Mouse (Mus musculus) neural tube, embryonic 11.5 days (tissue): ENCODE measurements around the gene Pdlim1. TPM values are rescaled to one million over a fixed set of nuclear protein-coding genes. Genes with fewer than 3 reads are reported as not detected.
"Not testable (repeated sequence)": the region's sequence is repeated elsewhere in the genome, so short reads cannot be mapped to it uniquely, and the experiment has no call there.

Experiments used
- ATAC-seq: fragments of 200-750 bp; cut with Nextera tagmentation; 2 replicates; pipeline ENCODE4 v1.8.0; 2017; ENCODE audit warnings: moderate number of reproducible peaks, mild to moderate bottlenecking, moderate TSS enrichment, moderate library complexity; ENCODE audit not compliant: insufficient read depth, low FRiP score, low TSS enrichment
- DNase-seq: peaks from one replicate; pipeline ENCODE4 v3.0.0-alpha.2; 2015; ENCODE audit warnings: low spot score
- H3K27ac ChIP-seq: fragments of 300-500 bp; sonication (generic); 2 replicates; pipeline ENCODE4 v1.5.1; 2014; ENCODE audit warnings: low read depth, mild to moderate bottlenecking, low read length
- H3K27me3 ChIP-seq: fragments of 300-500 bp; sonication (generic); 2 replicates; pipeline ENCODE4 v1.6.1; 2014; ENCODE audit warnings: mild to moderate bottlenecking, low read length, mixed read lengths; ENCODE audit not compliant: control insufficient read depth, insufficient read depth
- H3K36me3 ChIP-seq: fragments of 300-500 bp; sonication (generic); 2 replicates; pipeline ENCODE4 v1.6.1; 2014; ENCODE audit warnings: mild to moderate bottlenecking, low read length, moderate library complexity, mixed read lengths; ENCODE audit not compliant: control insufficient read depth, insufficient read depth
- H3K4me1 ChIP-seq: fragments of 300-500 bp; sonication (generic); 2 replicates; pipeline ENCODE4 v1.6.1; 2014; ENCODE audit warnings: low read length, mixed read lengths; ENCODE audit not compliant: control insufficient read depth, insufficient read depth
- H3K4me2 ChIP-seq: fragments of 300-500 bp; sonication (generic); 2 replicates; pipeline ENCODE4 v1.6.1; 2014; ENCODE audit warnings: low read depth, mild to moderate bottlenecking, moderate library complexity
- H3K4me3 ChIP-seq: fragments of 300-500 bp; sonication (generic); 2 replicates; pipeline ENCODE4 v1.5.1; 2014; ENCODE audit warnings: low read depth, low read length
- H3K9ac ChIP-seq: fragments of 300-500 bp; sonication (generic); 2 replicates; pipeline ENCODE4 v1.6.1; 2014; ENCODE audit warnings: mild to moderate bottlenecking, low read length
- H3K9me3 ChIP-seq: fragments of 300-500 bp; sonication (generic); 2 replicates; pipeline ENCODE4 v1.6.1; 2016; ENCODE audit warnings: low read length; ENCODE audit not compliant: control insufficient read depth
- WGBS: fragments of 180-500 bp; shearing (Covaris S2); extraction: QIAGEN DNeasy Blood & Tissue Kit; methylation state at CpG from one replicate; pipeline ENCODE4 v1.1.7; 2014; 5-methylcytosine and 5-hydroxymethylcytosine counted together
- polyA plus RNA-seq: library from polyadenylated mRNA; unstranded; fragments of >200 nt; fragmentation: Nextera tagmentation; extraction: Ambion mirVana; gene quantifications from 2 replicates; pipeline ENCODE4 v1.2.1, GENCODE M21; 2014

Gene Pdlim1
- polyA plus RNA-seq, 1 experiment from 2014 or later: 143 TPM

GRCm38 (mm10) chr19:40225102-40225760 is 46.4 kb downstream of the Pdlim1 start:
- Histone ChIP-seq H3K27ac (no peak overlapping the region), H3K9ac (no peak overlapping the region), H3K4me1 (no peaks in the 10 kb centered on the region), H3K4me3 (no peak overlapping the region), H3K27me3 (no peaks in the 10 kb centered on the region), H3K4me2 (no peak overlapping the region), H3K9me3 (no peaks in the 10 kb centered on the region), H3K36me3 (no peaks in the 10 kb centered on the region)
- no peak; the same call in 1 of the 2 replicates for ATAC-seq
- 69% methylated on average over 5 of the region's 5 CpGs for WGBS
- DNase-seq: peak; percentile 78

GRCm38 (mm10) chr19:40222307-40222706 is 49.3 kb downstream of the Pdlim1 start:
- DNase-seq, H3K27ac ChIP-seq: not testable (repeated sequence)
- 88% methylated on average over 9 of the region's 9 CpGs for WGBS

DNA sequence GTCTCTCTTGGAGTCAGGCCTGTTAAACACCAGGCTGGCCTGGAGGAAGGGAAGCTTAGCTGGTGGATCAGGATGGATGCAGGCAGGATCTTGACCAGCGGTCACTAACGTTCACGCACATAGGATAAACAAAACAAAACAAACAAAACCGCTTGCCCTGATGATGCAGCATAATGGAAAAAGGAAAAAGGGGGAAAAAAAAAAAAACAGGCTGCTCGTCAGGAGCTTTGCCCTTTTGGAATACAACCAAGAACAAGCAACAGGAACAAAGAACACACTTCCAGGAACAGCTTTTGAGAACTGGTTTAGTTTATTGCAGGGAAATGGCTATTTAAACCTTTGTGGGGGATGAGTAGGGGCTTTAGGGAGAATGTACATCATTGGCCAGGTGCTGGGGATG is 50.8 kb downstream of the Pdlim1 start:
- H3K9ac ChIP-seq: no peak overlapping the region
- no peaks in the 10 kb centered on the region for H3K4me1 ChIP-seq
- H3K4me2 ChIP-seq: no peak overlapping the region
- 75% methylated on average over 5 of the region's 5 CpGs for WGBS
- no peak overlapping the region for H3K27ac ChIP-seq
- H3K4me3 ChIP-seq: no peak overlapping the region
- ATAC-seq: no peak
- H3K36me3 ChIP-seq: no peaks in the 10 kb centered on the region
- H3K27me3 ChIP-seq: no peaks in the 10 kb centered on the region
- DNase-seq: no peak
- H3K9me3 ChIP-seq: no peaks in the 10 kb centered on the region

More at GRCm38 (mm10) chr19:40222307-40222706, 49.3 kb downstream of the Pdlim1 start:
- H3K9ac ChIP-seq, H3K4me1 ChIP-seq, H3K36me3 ChIP-seq, ATAC-seq, H3K4me2 ChIP-seq, H3K27me3 ChIP-seq, H3K9me3 ChIP-seq, H3K4me3 ChIP-seq: not testable (repeated sequence)

DNA sequence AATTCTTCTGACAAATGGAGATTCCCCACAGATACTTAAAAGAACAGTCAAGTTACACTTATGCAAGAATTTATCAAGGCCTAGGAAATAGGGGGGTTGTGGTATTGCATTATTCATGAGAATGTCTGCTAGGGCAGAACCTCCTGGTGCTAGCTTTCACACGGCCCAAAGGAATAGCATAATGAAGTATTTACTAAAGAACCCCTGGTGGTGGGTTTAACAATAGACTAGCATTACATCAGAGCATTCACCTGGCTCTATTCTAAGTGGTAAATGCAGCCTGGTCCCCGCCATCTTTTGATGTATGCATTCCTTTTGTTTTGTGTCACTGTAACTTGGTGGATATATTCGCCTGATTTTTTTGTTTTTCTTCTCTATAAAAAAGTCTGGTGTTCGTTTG is 68.7 kb downstream of the Pdlim1 start:
- H3K27ac ChIP-seq, H3K4me3 ChIP-seq, H3K4me1 ChIP-seq, H3K27me3 ChIP-seq, H3K36me3 ChIP-seq, H3K9ac ChIP-seq, ATAC-seq, H3K9me3 ChIP-seq, DNase-seq, H3K4me2 ChIP-seq: not testable (repeated sequence)
- WGBS: 59% methylated on average over 4 of the region's 4 CpGs

GRCm38 (mm10) chr19:40190596-40190995 is 81.0 kb downstream of the Pdlim1 start:
- H3K36me3 ChIP-seq: no peaks in the 10 kb centered on the region
- H3K27me3 ChIP-seq: no peaks in the 10 kb centered on the region
- H3K9me3 ChIP-seq: no peaks in the 10 kb centered on the region
- ATAC-seq: no peak
- H3K4me3 ChIP-seq: no peak overlapping the region
- H3K9ac ChIP-seq: no peak overlapping the region
- H3K27ac ChIP-seq: no peak overlapping the region
- H3K4me2 ChIP-seq: no peak overlapping the region
- no peaks in the 10 kb centered on the region for H3K4me1 ChIP-seq
- no peak for DNase-seq
- 88% methylated on average over 10 of the region's 10 CpGs for WGBS

- Histone ChIP-seq H3K4me1 (no peaks in the 10 kb centered on the region), H3K36me3 (no peaks in the 10 kb centered on the region), H3K9ac (no peak within 1 kb of the TSS), H3K27me3 (no peaks in the 10 kb centered on the region), H3K9me3 (no peaks in the 10 kb centered on the region), H3K27ac (no peak within 1 kb of the TSS), H3K4me3 (no peak within 1 kb of the TSS), H3K4me2 (no peak within 1 kb of the TSS)
- no peak for DNase-seq
- 85% methylated on average over 5 of the region's 5 CpGs for WGBS
- ATAC-seq: no peak
These were observed 84.5 kb downstream of the Pdlim1 start, which contains the start of gene Cyp2c70 for GRCm38 (mm10) chr19:40187160-40187559. Gene Cyp2c70, minus strand, starts transcription at chr19:40187333.

DNA sequence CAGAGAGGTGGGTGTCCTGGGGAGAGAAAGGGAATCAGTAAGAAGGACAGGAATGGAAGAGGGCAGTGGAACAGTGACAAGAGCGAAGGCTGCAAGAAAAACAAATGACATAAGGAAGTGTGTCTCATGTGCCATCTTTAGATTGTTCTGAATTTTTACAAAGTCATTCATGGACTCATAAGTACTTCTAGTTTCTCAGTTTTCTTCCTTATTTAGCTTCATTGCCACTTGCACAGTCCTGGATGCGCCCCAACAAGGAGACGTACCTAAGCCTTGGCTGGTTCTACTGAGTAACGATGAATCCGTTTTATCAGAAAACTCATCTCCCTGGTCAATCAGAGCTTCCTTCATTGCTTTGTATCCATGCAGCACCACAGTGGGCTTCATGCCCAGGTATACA is 88.0 kb downstream of the Pdlim1 start:
- Histone ChIP-seq H3K27ac (no peak overlapping the region), H3K9me3 (no peaks in the 10 kb centered on the region), H3K4me1 (no peaks in the 10 kb centered on the region), H3K27me3 (no peaks in the 10 kb centered on the region), H3K4me2 (no peak overlapping the region), H3K9ac (no peak overlapping the region), H3K36me3 (no peaks in the 10 kb centered on the region), H3K4me3 (no peak overlapping the region)
- 94% methylated on average over 5 of the region's 5 CpGs for WGBS
- no peak for ATAC-seq
- no peak for DNase-seq

- no peak overlapping the region for H3K4me3 ChIP-seq
- no peaks in the 10 kb centered on the region for H3K27me3 ChIP-seq
- no peak overlapping the region for H3K4me2 ChIP-seq
- no peaks in the 10 kb centered on the region for H3K36me3 ChIP-seq
- no peak overlapping the region for H3K27ac ChIP-seq
- ATAC-seq (no peak), DNase-seq (no peak)
- no peak overlapping the region for H3K9ac ChIP-seq
- no peaks in the 10 kb centered on the region for H3K9me3 ChIP-seq
- H3K4me1 ChIP-seq: no peaks in the 10 kb centered on the region
- 78% methylated on average over 4 of the region's 4 CpGs for WGBS
These were observed 93.3 kb downstream of the Pdlim1 start for GRCm38 (mm10) chr19:40178311-40178710.
